Mouse (Mus musculus): Measurements from ENCODE around the gene Aptx.

Gene Aptx

DNA sequence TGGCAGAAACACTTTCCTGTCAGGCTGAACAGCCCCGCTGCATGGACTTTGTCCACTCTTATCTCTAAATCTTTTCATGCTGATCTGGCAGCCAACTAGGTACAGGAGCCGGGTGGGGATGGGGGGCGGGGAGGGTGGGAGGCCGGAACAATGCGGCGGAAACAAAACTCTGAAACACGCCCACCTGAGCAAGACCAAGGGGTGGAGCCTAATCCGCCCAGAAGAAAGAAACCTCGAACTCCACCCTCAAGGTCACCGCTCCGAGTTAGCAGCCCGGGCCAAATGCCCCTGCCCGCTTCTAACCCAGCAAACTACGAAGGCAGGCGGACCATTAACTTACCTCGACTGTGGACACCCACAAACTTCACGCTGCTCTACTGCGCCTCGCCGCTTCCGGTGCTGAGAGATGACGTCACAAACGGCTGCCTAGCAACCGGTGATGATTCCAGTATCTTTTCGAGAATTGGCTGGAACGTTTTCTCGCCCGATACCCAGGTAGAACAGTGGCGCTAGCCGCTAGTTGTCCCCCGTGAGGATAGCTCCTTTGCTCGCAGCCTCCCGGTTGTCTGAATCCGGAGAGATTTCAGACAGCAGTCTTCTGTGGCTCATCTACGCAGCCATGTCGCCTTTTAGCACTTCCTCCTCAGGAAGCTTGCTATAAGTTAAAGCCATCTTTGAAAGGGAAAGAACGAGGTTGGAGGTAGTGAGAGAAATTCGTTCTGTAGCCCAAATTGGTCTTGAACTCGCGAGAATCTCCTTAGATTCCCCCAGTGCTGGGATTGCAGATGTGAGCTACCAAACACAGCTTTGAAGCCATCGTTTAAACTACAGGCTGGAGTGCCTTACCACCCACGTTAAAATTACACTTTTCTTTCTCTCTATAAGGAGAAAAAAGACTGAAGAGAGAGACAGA is at the start of gene Aptx:
TSS of gene Aptx (minus strand) at position 398 of the 913 bp plus-strand sequence.
- peak; percentile 98 for DNase-seq (ENCODE audit: low read depth)

GRCm38 (mm10) chr4:40735351-40735750 is 32.4 kb upstream of the Aptx start:
- DNase-seq (ENCODE audit: low read depth) = no peak

GRCm38 (mm10) chr4:40731262-40731661 is 28.3 kb upstream of the Aptx start:
- no peak for DNase-seq (ENCODE audit: low read depth)

- DNase-seq (ENCODE audit: low read depth) = peak; percentile 43
Measured at GRCm38 (mm10) chr4:40727247-40727646, 24.3 kb upstream of the Aptx start.

- no peak for DNase-seq (ENCODE audit: low read depth)
Measured at GRCm38 (mm10) chr4:40725554-40725953, 22.6 kb upstream of the Aptx start.

DNA sequence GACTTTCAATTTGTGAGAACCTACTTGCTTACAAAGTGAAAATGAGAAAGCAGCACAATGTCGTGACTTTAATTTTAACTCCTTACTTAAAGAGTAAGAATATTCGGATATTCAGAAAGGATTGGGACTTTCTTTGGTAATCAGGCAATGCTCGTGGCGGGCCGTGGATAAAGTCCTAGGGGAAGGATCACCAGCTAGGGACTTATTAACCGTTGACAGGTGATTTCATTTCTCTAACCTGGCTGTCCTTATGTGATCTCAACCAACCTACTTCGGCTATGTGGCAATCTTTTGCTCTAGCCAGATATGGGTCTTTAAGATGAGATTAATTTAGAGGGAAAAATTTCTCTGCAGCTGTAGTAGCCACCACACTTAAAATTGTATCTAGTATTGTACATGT is 22.1 kb upstream of the Aptx start:
- no peak for DNase-seq (ENCODE audit: low read depth)

GRCm38 (mm10) chr4:40722687-40723460 is 19.9 kb upstream of the Aptx start:
- peak; percentile 95 for DNase-seq (ENCODE audit: low read depth)

- peak; percentile 98 for DNase-seq (ENCODE audit: low read depth)
Measured at GRCm38 (mm10) chr4:40722011-40722666, 19.1 kb upstream of the Aptx start, which contains the start of gene Dnaja1. TSS of gene Dnaja1 (plus strand) at chr4:40722150.

DNA sequence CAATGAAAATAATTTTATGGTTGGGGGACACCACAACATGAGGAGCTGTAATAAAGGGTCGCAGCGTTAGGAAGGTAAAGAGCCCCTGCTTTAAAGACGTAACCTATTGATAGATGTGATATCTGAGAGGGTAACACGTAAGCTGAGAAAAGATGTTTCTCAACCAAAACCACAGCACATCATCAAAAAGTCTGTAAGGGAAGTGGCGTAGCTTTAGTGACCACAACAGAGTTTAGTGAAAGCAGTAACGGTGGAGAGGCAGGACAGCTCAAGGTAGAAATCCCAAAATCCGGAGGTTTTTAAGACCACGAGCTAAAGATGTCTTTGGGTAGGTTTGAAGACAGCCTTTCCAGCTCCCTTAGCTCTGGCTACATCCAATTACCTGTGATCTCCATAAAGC is 17.9 kb upstream of the Aptx start:
- DNase-seq (ENCODE audit: low read depth) = peak; percentile 83

GRCm38 (mm10) chr4:40717141-40717540 is 14.1 kb upstream of the Aptx start:
- no peak for DNase-seq (ENCODE audit: low read depth)

DNA sequence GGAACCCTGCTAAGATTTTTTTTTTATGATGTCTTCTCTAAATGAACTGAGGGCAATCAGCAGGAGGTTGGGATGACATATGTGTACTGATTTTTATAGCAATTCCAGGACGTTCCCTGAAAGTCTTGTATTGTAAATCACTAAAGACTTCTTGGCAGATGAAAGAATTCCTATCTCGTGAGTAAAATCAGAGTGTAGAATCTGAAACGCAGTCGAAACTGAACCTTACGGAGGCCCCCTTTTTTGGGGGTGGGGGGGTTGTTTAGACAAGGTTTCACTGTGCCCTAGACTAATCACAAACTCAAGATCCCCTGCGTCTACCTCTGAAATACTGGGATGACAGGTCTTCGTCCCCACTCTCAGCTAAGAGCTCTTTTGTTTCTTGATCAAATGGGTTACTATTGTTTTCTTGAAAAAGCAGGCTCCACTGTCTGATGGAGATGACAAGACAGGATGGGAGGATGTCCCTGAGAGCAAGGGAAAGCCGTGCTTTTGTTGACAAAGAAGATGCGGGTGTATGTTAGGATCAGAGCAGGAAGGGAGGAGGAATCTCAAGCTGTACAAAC is 799 bp upstream of the Aptx start:
- no peak for DNase-seq (ENCODE audit: low read depth)

DNA sequence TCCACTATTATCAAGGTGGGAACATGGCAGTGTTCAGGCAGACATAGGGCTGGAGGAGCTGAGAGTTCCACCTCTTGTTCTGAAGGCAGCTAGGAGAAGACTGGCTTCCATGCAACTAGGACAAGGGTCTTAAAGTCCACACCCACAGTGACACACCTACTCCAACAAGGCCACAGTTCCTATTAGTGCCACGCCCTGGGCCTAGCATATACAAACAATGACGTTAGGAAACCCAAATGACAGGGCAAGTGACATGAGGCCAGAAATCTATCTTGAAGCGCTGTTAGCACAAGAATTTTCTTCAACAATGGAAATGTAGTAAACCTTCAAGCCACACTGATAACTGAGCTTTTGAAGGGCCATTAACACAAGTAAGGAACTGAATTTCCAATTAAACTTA is 1.2 kb downstream of the Aptx start:
- DNase-seq (ENCODE audit: low read depth) = peak; percentile 54

DNA sequence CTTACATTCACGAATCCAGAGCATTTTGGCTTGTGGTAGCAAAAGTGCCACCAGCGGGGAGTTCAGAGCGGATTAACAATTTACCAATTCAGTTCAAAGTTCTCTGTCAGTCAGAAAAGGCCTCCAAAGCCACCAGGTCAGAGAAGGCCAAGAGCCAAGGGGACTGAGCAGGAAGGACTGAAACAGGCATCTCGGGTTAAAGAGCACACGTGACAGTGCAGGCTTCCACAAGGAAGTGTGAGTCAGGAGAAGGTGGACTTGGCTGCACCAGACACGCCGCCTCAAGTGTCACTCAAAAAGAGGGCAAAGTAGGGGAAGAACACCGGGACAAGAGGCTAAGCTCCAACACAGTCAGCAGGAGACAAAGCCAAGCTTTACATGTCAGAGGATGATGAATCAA is 2.8 kb downstream of the Aptx start:
- DNase-seq (ENCODE audit: low read depth) = peak; percentile 93

DNA sequence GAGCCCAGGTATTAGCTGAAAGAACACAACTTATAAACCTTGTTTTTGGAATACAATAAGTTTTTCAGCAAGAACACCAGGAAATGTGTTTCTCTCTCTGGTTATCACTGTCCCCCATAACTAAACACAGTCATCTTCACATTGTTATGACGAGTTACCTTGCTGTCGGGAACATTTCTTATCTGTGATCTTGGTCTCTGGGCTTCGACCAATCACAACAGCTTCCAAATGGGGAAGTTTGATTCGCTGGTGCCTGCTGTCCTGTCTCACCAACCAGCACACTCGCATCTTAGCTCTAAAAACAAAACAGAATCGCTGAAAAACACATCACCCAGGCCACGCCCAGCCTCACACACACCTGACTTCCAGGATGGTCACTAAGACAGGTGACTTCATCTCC is 5.9 kb downstream of the Aptx start:
- no peak for DNase-seq (ENCODE audit: low read depth)

GRCm38 (mm10) chr4:40691100-40691499 is 11.9 kb downstream of the Aptx start:
- DNase-seq (ENCODE audit: low read depth) = no peak

DNA sequence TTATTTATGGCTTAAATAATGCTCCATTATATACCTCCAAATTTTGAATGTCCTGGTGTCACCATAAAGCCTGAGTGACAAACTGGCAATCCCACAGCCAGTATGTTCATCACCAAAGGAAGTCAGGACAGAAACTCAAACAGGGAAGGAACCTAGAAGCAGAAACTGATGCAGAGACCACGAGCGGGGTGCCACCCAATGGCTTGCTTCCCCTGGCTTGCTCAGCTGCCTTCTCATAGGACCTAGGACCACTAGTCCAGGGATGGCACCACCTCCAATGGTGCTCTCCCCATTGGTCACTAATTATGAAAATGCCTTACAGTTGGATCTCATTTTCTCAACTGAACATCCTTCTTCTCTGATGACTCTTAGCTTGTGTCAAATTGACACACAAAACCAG is 19.7 kb downstream of the Aptx start:
- no peak for DNase-seq (ENCODE audit: low read depth)

DNA sequence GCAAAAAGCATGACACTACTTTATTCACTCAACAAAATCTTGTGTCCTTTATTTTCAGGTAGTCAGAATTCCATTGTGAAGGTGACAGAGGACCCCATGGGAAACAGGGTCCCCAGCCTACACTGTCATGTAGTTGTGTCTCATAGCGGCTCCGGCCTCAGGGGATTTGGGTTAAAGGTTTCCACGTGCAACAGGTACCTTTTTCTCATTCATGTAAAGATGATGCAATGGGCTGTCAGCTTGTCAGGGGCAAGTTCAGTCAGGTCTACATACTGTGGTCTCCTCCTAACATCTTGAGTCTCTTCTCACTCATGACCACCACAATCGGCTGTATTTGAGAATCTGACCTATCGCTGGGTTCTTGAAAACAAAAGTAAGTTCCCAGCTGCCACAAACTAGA is 20.6 kb downstream of the Aptx start:
- no peak for DNase-seq (ENCODE audit: low read depth)

- peak; percentile 64 for DNase-seq (ENCODE audit: low read depth)
Measured at GRCm38 (mm10) chr4:40681908-40682307, 21.1 kb downstream of the Aptx start.

- DNase-seq (ENCODE audit: low read depth) = peak; percentile 75
Measured at GRCm38 (mm10) chr4:40680250-40680860, 22.6 kb downstream of the Aptx start.

GRCm38 (mm10) chr4:40677132-40677531 is 25.9 kb downstream of the Aptx start:
- DNase-seq (ENCODE audit: low read depth) = peak; percentile 47

DNA sequence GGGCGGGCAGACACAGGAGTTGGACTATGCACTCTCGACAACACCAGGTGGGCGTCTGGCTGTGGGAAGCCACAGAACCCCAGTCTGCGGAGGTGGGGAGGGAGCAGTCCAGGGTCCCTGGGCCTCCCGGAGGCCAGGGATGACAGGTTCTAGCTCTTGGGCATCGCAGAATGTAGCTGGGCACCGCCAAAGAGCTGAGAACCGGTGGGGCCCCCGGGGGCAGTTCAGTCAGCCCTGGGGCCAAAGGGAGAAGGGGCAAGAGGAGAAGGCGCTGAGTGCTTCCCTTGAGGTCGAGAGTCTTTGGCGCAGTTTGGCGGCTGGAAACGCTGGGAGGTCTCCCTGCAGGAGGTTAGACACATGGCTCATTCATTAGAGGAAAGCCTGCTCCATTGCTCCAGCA is 26.7 kb downstream of the Aptx start:
- no peak for DNase-seq (ENCODE audit: low read depth)

DNA sequence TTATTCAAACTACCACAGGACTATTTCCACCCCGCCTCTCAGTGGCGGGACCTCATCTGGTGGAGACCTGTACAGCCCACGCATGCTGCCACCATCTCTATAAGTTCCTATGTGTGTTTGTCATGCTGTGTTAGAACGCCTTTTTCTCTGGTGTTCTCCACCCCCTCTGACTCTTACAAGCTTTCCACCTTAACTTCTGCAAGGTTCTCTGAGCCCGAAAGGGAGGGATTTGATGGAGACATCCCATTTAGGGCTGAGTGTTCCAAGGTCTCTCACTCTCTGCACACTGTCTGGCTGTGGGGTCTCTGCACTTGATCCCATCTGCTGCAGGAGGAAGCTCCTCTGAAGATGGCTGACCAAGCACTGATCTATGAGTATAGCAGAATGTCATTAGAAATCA is 29.5 kb downstream of the Aptx start:
- no peak for DNase-seq (ENCODE audit: low read depth)

Measured in 416B (cell line).